In genomic region chr11:119653336-119653735, GRCm38 (mm10) we compare ENCODE assay signal across 13 mouse cellular contexts.
"Had no signal": no experiment of that assay in that cellular context is flagged by ENCODE, and none has a peak within 500 bp of the region (broad histone marks: within the 10 kb centered on the region; RNA-seq: fewer than 3 reads in every experiment).

No protein-coding gene starts in this region.

- H3K4me2 ChIP-seq: limb, embryonic 15.5 days; midbrain, embryonic 13.5 days; neural tube, embryonic 15.5 days had no signal

- H3K27me3 ChIP-seq: limb, embryonic 15.5 days; midbrain, embryonic 13.5 days; neural tube, embryonic 15.5 days had no signal

- H3K36me3 ChIP-seq: limb, embryonic 15.5 days; midbrain, embryonic 13.5 days; neural tube, embryonic 15.5 days had no signal

- ATAC-seq: midbrain, embryonic 13.5 days had no signal

- H3K9ac ChIP-seq: limb, embryonic 15.5 days; liver, embryonic 14.5 days; midbrain, embryonic 13.5 days; neural tube, embryonic 15.5 days had no signal

- H3K9me3 ChIP-seq: limb, embryonic 15.5 days; midbrain, embryonic 13.5 days; neural tube, embryonic 15.5 days had no signal

- DNase-seq: kidney, postnatal 14 days; layer of hippocampus, postnatal 36 days; lung, adult 18-20 months; lung, postnatal 36 days; right cerebral cortex, adult 18-20 months; right cerebral cortex, postnatal 25 days; thymus, postnatal 25 days had no signal

- H3K4me3 ChIP-seq: limb, embryonic 15.5 days; midbrain, embryonic 13.5 days; myocyte; neural tube, embryonic 15.5 days had no signal

- H3K27ac ChIP-seq: limb, embryonic 15.5 days; liver, embryonic 14.5 days; midbrain, embryonic 13.5 days; neural tube, embryonic 15.5 days; stomach, postnatal 0 days had no signal

- H3K4me1 ChIP-seq: neural tube, embryonic 15.5 days had no signal
